In genomic region chr3:32437297-32437696, GRCm38 (mm10) we compare ENCODE assay signal across 32 mouse cellular contexts. TPM values are rescaled to one million over a fixed set of nuclear protein-coding genes. Genes with fewer than 3 reads are reported as not detected.
A peak's percentile ranks its signal among the peaks of the same experiment; 100 is the strongest.
DNase-seq lines count a peak whose midpoint lies in the region; ATAC-seq and TF ChIP-seq lines count a peak whose summit lies in the region.
"Had no signal": no experiment of that assay in that cellular context is flagged by ENCODE, and none has a peak within 500 bp of the region (broad histone marks: within the 10 kb centered on the region; RNA-seq: fewer than 3 reads in every experiment).

No protein-coding gene starts in this region.

- in situ Hi-C loops in Patski (cut with MboI; ENCODE audit: low pct_unique_long_range_greater_than_20kb) = loop anchor here (5.0 kb wide), 1 partner anchor 90 kb away; no protein-coding TSS in a partner anchor

- WGBS in intestine, postnatal 0 days = 94% methylated on average over 6 of the region's 6 CpGs
- WGBS in intestine, embryonic 16.5 days = 96% methylated on average over 6 of the region's 6 CpGs
- WGBS in midbrain, embryonic 16.5 days = 92% methylated on average over 6 of the region's 6 CpGs

- no peak for DNase-seq in Patski (ENCODE audit: low read depth, low spot score)
- DNase-seq in gastrocnemius, postnatal 25 days = no peak
- DNase-seq in ovary, postnatal 36 days (ENCODE audit: low spot score) = no peak
- DNase-seq: adrenal gland, adult 8-10 months; adrenal gland, postnatal 25 days; B cell, adult 2 months; cerebellum, adult 11-12 months; cerebellum, adult 8-10 months; cerebellum, postnatal 10 days; cerebellum, postnatal 36 days; embryo, embryonic 11 days; gastrocnemius, postnatal 10 days; heart, adult 18-20 months; heart, postnatal 14 days; heart, postnatal 4 days had no signal

- no peak for TF ChIP-seq CTCF in intestine, postnatal 0 days (IDR thresholded peaks at IDR 0.05; ENCODE audit: low read depth)
- no peak for TF ChIP-seq CTCF in E14TG2a.4 (conservative IDR thresholded peaks at IDR 0.05; ENCODE audit: low read length)
- TF ChIP-seq CTCF in Patski (IDR thresholded peaks at IDR 0.05) = no peak

- H3K4me1 ChIP-seq in intestine, postnatal 0 days (replicated peaks; ENCODE audit: control insufficient read depth, insufficient read depth, low read length) = no peaks in the 10 kb centered on the region
- no peaks in the 10 kb centered on the region; the same call in 1 of the 2 replicates for H3K4me1 ChIP-seq in intestine, embryonic 16.5 days (ENCODE audit: control insufficient read depth, insufficient read depth, low read length)
- H3K4me1 ChIP-seq in E14TG2a.4 (replicated peaks; ENCODE audit: low read depth, low read length) = peaks cover 28% of the 10 kb centered on the region
- H3K4me1 ChIP-seq in midbrain, embryonic 16.5 days (ENCODE audit: control insufficient read depth, insufficient read depth, low read length) = no peaks in the 10 kb centered on the region
- H3K4me1 ChIP-seq: embryonic facial prominence, embryonic 10.5 days; embryonic facial prominence, embryonic 13.5 days; forebrain, embryonic 12.5 days; forebrain, embryonic 15.5 days had no signal

- no peak overlapping the region for H3K9ac ChIP-seq in intestine, postnatal 0 days (ENCODE audit: low read depth, low read length)
- H3K9ac ChIP-seq in intestine, embryonic 16.5 days (ENCODE audit: low read depth, low read length) = no peak overlapping the region
- H3K9ac ChIP-seq in midbrain, embryonic 16.5 days (ENCODE audit: low read depth, low read length) = no peak overlapping the region
- H3K9ac ChIP-seq: embryonic facial prominence, embryonic 13.5 days; forebrain, embryonic 12.5 days; forebrain, embryonic 15.5 days; heart, embryonic 13.5 days; hindbrain, embryonic 14.5 days had no signal

- H3K36me3 ChIP-seq in intestine, postnatal 0 days (ENCODE audit: control insufficient read depth, insufficient read depth) = peaks cover 48% of the 10 kb centered on the region
- no peaks in the 10 kb centered on the region for H3K36me3 ChIP-seq in intestine, embryonic 16.5 days (ENCODE audit: control insufficient read depth, insufficient read depth, low read length)
- peaks cover 56% of the 10 kb centered on the region for H3K36me3 ChIP-seq in E14TG2a.4 (ENCODE audit: insufficient read depth, low read length)
- H3K36me3 ChIP-seq in midbrain, embryonic 16.5 days (ENCODE audit: control insufficient read depth, insufficient read depth, low read length) = peaks cover 37% of the 10 kb centered on the region

- H3K4me3 ChIP-seq in intestine, postnatal 0 days (ENCODE audit: low read depth, low read length) = no peak overlapping the region
- no peak overlapping the region for H3K4me3 ChIP-seq in intestine, embryonic 16.5 days (ENCODE audit: low read length)
- H3K4me3 ChIP-seq in E14TG2a.4 (replicated peaks; ENCODE audit: low read length) = 0 out of 2 replicates have a peak overlapping the region, but pooled peaks have one; percentile 14
- H3K4me3 ChIP-seq in midbrain, embryonic 16.5 days (ENCODE audit: low read depth, low read length) = no peak overlapping the region
- H3K4me3 ChIP-seq: embryonic facial prominence, embryonic 10.5 days; embryonic facial prominence, embryonic 13.5 days; erythroblast, embryonic 14.5 days; forebrain, embryonic 12.5 days; forebrain, embryonic 15.5 days; heart, embryonic 10.5 days; heart, embryonic 13.5 days had no signal

- no peak for ATAC-seq in intestine, postnatal 0 days
- no peak for ATAC-seq in intestine, embryonic 16.5 days
- ATAC-seq in Patski = peak; percentile 91
- ATAC-seq in midbrain, embryonic 16.5 days = no peak
- ATAC-seq: forebrain, embryonic 15.5 days; hindbrain, postnatal 0 days had no signal

- POLR2A ChIA-PET in Patski (lab: Charles Lee) = no interaction called here

- H3K9me3 ChIP-seq in intestine, postnatal 0 days (ENCODE audit: control insufficient read depth) = no peaks in the 10 kb centered on the region
- H3K9me3 ChIP-seq in intestine, embryonic 16.5 days (ENCODE audit: control insufficient read depth, low read length) = no peaks in the 10 kb centered on the region
- no peaks in the 10 kb centered on the region for H3K9me3 ChIP-seq in E14TG2a.4 (ENCODE audit: low read length)
- no peaks in the 10 kb centered on the region for H3K9me3 ChIP-seq in midbrain, embryonic 16.5 days (replicated peaks; ENCODE audit: control insufficient read depth, low read length, poor library complexity, severe bottlenecking)
- H3K9me3 ChIP-seq: embryonic facial prominence, embryonic 10.5 days; embryonic facial prominence, embryonic 13.5 days; forebrain, embryonic 12.5 days; forebrain, embryonic 15.5 days; G1E; heart, embryonic 10.5 days; heart, embryonic 13.5 days had no signal

- H3K27me3 ChIP-seq in intestine, postnatal 0 days (replicated peaks; ENCODE audit: control insufficient read depth, insufficient read depth, low read length) = no peaks in the 10 kb centered on the region
- H3K27me3 ChIP-seq in intestine, embryonic 16.5 days (replicated peaks; ENCODE audit: control insufficient read depth, insufficient read depth, low read length) = no peaks in the 10 kb centered on the region
- H3K27me3 ChIP-seq in E14TG2a.4 (ENCODE audit: insufficient read depth, low read length) (no peaks in the 10 kb centered on the region), Patski (no peaks in the 10 kb centered on the region)
- no peaks in the 10 kb centered on the region for H3K27me3 ChIP-seq in midbrain, embryonic 16.5 days (ENCODE audit: control insufficient read depth, insufficient read depth, low read depth, low read length)
- H3K27me3 ChIP-seq: embryonic facial prominence, embryonic 13.5 days; forebrain, embryonic 12.5 days; forebrain, embryonic 15.5 days; heart, embryonic 13.5 days had no signal

- H3K27ac ChIP-seq in intestine, postnatal 0 days (ENCODE audit: low read depth, low read length) = peak overlapping the region; percentile 41; the same call in 1 of the 2 replicates
- H3K27ac ChIP-seq in intestine, embryonic 16.5 days (ENCODE audit: low read length) = no peak overlapping the region
- no peak overlapping the region for H3K27ac ChIP-seq in midbrain, embryonic 16.5 days (ENCODE audit: low read length)
- H3K27ac ChIP-seq: embryonic facial prominence, embryonic 10.5 days; embryonic facial prominence, embryonic 13.5 days; forebrain, embryonic 12.5 days; forebrain, embryonic 15.5 days; heart, embryonic 10.5 days; heart, embryonic 13.5 days; hindbrain, embryonic 14.5 days; hindbrain, postnatal 0 days had no signal

- H3K4me2 ChIP-seq in intestine, postnatal 0 days (replicated peaks; ENCODE audit: low read depth) = no peak overlapping the region
- no peak overlapping the region for H3K4me2 ChIP-seq in intestine, embryonic 16.5 days (ENCODE audit: low read depth, low read length)
- no peak overlapping the region for H3K4me2 ChIP-seq in midbrain, embryonic 16.5 days (ENCODE audit: low read length)
- H3K4me2 ChIP-seq: embryonic facial prominence, embryonic 13.5 days; forebrain, embryonic 12.5 days; forebrain, embryonic 15.5 days; heart, embryonic 13.5 days; hindbrain, embryonic 14.5 days had no signal

- CTCF ChIA-PET in Patski (lab: Charles Lee) = interaction anchor here (0.7 to 2.7 kb wide), 4 partner anchors 10 to 58 kb away, joined by 3 to 8 read pairs (median 4); no protein-coding TSS in a partner anchor

RNA-seq across cellular contexts. Expression of gene Pik3ca, which starts 39.8 kb away (rescaled TPM):
- polyA plus RNA-seq in intestine, postnatal 0 days (2015; fragmentation: Nextera tagmentation; extraction: Ambion mirVana) = 5.9 and 7.0 TPM in 2 replicates
- 4.6 and 7.1 TPM in 2 replicates for polyA plus RNA-seq in intestine, embryonic 16.5 days (2015; fragmentation: Nextera tagmentation; extraction: Ambion mirVana)
- polyA plus RNA-seq in Patski (2021) = 60.0 TPM
- 10 to 100 TPM; 41.6 to 61.0 TPM for total RNA-seq in gastrocnemius, postnatal 25 days (2021)
- 12.8 and 16.5 TPM in 2 replicates for polyA plus RNA-seq in midbrain, embryonic 16.5 days (2015; fragmentation: Nextera tagmentation; extraction: Ambion mirVana)

RNA-seq across cellular contexts. Expression of gene Kcnmb3, which starts 54.7 kb away (rescaled TPM):
- polyA plus RNA-seq in intestine, postnatal 0 days (2015; fragmentation: Nextera tagmentation; extraction: Ambion mirVana) = 0.07 TPM in 1 of 2 replicates, not detected in the other
- polyA plus RNA-seq in intestine, embryonic 16.5 days (2015; fragmentation: Nextera tagmentation; extraction: Ambion mirVana) = not detected in 2 replicates
- polyA plus RNA-seq in Patski (2021) = not detected
- total RNA-seq in gastrocnemius, postnatal 25 days (2021) = not detected
- 0.10 and 0.16 TPM in 2 replicates for polyA plus RNA-seq in midbrain, embryonic 16.5 days (2015; fragmentation: Nextera tagmentation; extraction: Ambion mirVana)
- total RNA-seq: G1E; heart, adult 18-20 months; hindbrain, postnatal 0 days had no signal
- polyA plus RNA-seq: brain, embryonic 14.5 days; cortical plate, adult 2 months; embryonic facial prominence, embryonic 13.5 days; erythroblast, embryonic 14.5 days; forebrain, embryonic 12.5 days; G1E; heart, embryonic 10.5 days; hindbrain, postnatal 0 days; intestine, embryonic 14.5 days had no signal
